Mouse (Mus musculus): ENCODE measurements around the gene Sla2.
"Not testable (repeated sequence)": the region's sequence is repeated elsewhere in the genome, so short reads cannot be mapped to it uniquely, and the experiment has no call there.

Sla2 gene

DNA sequence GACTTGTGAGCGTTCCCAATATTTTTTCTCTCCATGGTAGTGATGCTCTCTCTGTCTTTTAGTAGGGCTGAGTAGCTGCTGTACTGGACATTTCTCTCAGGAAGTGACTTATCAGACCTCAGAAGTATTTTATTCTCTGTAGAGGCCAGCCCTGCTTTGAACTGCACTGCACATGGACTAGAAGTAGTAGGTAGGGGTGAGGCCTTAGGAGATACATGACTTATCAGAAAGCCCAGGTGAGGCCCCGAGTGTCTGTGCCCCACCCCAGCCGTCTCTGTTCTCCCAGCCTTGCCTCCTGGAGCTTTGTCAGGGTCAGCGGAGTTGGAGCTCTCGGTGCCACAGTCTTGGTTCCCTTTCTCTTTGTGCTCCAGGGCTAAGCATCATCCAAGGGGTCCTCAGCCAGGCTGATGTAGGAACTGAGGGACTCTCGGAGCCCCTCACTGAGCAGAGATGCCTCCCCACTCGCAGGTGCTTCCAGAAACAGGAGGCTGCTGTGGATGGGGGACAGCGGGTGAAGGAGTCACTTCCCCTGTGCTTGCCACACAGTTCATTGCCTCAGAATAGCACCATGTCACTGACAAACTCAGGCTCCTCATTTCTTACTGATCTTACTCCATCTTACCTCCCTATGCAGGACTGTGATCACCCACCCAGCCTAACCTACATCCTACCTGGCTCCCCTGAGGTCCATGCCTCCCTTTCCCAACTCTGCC lies 12.8 kb downstream of the Sla2 start:
- in situ Hi-C loops (cut with MboI; ENCODE audit: unreplicated experiment in 2 of 2): loop anchor here in 1 of 2 experiments (10.0 kb wide), 1 partner anchor 211 kb away; the partner anchor contains the start of gene Tldc2

DNA sequence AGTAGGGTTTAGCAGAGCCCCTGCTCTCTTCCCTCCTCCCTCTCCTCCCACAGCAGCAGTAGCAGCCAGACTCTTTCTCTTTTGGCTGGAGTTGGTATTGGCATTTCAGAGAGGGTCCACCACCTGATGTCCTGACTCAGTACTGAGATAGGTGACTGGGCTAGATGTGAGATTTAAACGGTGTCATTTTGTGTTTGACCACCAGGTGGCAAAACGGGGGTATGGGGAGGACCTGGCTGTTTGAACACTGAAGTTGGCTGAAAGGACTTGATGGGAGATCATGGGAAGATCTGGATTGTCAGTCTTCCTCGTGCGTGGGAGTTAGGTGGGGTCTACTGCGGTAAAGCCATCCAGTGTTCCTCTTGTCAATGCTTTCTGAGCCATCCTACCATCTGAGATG lies 13.4 kb downstream of the Sla2 start:
- in situ Hi-C loops (cut with MboI; ENCODE audit: unreplicated experiment in 2 of 2): loop anchor here in 1 of 2 experiments (10.0 kb wide), 1 partner anchor 211 kb away; the partner anchor contains the start of gene Tldc2

DNA sequence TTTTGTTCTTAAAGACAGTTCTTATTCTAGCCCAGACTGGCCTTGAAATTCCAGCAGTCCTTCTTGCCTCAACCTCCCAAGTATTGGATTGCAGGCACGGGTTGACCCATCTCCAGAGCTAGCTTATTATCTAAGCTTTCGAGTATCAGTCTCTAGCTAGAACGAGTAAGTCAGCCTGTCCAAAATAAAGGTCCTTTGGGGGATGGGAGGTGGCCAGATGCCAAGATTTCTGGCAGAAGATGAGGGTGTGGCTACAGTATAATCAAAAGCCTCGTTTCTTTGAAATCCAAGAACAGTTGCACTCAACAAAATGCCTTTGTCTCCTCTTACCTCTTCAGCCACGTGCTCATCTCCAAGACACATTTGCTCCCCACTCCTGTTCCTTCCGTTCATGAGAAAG lies 16.5 kb downstream of the Sla2 start:
- in situ Hi-C loops (cut with MboI; ENCODE audit: unreplicated experiment in 2 of 2): loop anchor here in 1 of 2 experiments (10.0 kb wide), 1 partner anchor 214 kb away; the partner anchor contains the start of gene Tldc2

DNA sequence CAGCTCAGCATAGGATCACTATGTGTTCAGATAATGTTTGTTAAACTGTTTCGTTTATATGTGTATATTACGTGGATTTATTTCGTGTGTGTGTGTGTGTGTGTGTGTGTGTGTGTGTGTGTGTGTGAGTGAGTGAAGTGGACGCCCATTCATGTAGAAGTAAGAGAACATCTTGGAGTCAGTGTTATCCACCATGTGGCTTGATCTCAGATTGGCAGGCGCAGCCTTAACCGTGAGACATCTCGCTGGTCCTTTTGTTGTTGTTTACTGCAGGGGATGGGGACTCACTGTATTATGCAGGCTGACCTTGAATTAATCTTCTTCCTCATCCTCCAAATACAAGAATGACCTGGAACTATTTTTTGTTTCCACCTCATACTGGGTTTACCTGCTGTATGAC lies 17.4 kb downstream of the Sla2 start:
- in situ Hi-C loops (cut with MboI; ENCODE audit: unreplicated experiment in 2 of 2): loop anchor here (10.0 kb wide), 1 partner anchor 145 kb away; no protein-coding TSS in a partner anchor

DNA sequence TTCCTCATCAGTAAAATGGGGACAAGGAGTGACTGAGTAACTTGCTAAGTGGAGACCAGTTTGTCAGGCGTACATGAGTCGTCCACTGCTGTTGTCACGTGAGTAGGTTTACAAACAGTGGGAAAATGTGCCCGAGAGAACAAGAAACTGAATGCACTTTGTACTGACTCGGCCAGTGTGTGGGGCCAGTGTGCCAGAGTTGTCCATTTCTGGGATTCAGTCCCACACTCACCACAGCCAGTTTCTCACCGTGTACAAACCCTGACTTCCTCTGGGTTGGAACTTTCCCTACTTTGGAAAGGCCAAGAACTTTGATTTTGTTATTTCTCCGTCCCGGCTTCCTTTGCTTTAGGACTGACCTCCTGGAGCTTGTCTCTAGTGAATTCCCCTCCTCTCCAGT lies 18.0 kb downstream of the Sla2 start:
- in situ Hi-C loops (cut with MboI; ENCODE audit: unreplicated experiment in 2 of 2): loop anchor here (10.0 kb wide), 1 partner anchor 144 kb away; no protein-coding TSS in a partner anchor

DNA sequence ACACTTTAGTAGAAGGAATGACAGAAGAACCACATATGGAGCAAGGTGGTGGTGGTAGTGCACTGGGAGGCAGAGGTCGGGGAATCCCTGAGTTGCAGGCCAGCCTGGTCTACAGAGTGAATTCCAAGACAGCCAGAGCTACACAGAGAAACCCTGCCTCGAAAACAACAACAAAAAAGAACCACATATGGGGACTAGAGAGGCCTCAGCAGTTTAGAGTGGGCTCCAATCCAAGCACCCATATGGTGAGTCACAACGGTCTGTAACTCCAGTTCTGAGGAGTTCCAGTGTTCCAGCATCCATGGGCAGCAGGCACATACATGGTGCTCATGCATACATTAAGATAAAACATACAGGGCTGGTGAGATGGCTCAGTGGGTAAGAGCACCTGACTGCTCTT lies 22.5 kb downstream of the Sla2 start:
- in situ Hi-C loops (cut with MboI; ENCODE audit: unreplicated experiment in 2 of 2): loop anchor here (10.0 kb wide), 1 partner anchor 140 kb away; no protein-coding TSS in a partner anchor

DNA sequence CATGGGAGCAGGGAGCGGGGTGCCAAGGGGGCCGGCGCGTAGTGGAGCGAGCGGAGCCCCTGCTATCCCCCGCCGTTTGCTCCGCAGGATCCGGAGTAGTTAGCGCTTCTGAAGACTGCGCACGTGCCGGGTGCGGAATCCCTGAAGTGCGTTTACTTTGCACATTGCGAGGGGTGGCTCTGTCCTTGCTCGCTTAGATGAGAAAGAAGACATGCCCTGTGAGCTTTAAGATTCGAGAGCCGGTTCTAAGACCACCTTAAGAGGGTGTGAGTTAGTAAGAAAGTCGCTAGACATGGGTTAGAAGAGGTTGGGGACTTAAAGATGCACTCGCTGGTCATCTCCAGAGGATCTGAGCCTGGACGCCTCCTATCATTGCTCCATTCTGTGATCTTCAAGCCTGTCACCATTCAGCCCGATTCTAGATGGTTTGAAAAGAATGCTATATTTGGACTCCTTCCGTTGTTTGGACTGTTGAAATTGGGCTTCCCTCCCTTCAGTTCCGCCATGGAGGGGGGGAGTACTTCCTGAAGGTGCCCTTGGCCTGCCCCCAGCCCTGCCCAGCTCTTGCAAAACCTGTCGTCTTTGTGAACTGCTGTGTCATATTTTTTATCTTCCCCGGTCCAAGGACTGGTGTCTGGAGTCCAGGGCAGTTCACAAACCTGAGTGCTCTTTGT lies 23.4 kb downstream of the Sla2 start:
- in situ Hi-C loops (cut with MboI; ENCODE audit: unreplicated experiment in 2 of 2): loop anchor here (10.0 kb wide), 1 partner anchor 139 kb away; no protein-coding TSS in a partner anchor

DNA sequence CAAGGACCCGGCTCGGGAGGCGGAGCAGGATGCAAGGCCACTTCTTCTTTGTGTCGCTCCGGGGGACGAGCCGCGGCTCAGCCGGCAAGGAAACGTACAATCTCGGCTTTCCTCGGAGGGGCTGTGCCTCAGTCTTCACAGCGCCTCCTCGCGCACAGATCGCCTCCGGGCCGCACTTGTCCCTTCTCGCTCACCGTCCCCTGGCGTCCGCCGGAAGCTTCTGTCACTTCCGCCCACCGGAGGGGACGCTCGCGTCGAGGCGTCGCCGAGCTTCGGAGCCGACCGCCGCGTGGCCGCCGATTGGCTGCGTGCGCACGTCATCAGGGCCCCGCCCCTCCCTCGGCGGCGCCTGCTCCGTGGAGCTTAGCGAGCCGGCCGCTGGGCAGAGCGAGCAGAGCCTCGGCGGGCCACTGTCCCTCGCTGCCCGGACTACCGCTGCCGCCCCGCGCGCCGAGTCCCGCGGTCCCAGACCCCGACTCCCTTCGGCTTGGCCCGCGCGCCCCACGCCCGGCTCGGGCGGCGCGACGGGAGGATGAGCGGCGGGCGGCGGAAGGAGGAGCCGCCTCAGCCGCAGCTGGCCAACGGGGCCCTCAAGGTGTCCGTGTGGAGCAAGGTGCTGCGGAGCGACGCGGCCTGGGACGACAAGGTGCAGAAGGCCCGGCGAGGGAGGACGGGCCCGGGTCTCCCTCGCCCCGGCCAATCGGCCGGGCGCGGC lies 24.1 kb downstream of the Sla2 start, which contains the start of gene Rab5if:
Gene Rab5if, plus strand, starts transcription at position 357 of the 715 bp plus-strand sequence.
- in situ Hi-C loops (cut with MboI; ENCODE audit: unreplicated experiment in 2 of 2): loop anchor here (10.0 kb wide), 1 partner anchor 138 kb away; no protein-coding TSS in a partner anchor

DNA sequence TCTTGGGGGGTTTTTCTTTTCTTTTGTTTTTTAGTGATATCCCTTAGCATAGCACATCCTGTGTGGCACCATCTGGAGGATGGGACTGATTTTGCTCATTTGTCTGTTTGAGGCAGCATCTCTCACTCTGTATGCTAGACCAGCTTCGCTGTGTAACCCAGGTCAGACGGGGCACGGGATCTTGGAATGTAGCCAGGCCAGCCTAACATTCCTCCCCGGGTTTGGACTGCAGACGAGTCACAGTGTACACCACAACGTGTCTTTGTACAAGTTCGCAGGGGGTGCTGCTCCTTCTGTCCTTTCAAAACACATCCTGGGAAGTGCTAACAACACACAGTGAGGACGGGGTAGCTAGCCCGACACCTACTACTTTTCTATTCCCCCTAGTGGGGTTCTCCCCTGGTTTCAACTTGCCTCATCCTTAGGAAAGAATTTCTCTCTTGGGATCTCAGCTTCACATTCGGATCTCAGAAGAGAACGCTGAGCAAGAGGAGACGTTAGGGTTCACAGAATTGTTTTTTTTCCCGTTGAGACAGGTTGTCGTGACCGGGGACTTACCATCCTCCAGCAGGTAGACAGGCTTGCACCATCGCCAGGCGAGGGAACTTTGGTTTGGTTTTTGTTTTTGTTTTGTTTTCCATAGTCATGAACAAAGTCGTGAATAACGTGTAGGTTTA lies 24.8 kb downstream of the Sla2 start:
- in situ Hi-C loops (cut with MboI; ENCODE audit: unreplicated experiment in 2 of 2): loop anchor here (10.0 kb wide), 1 partner anchor 137 kb away; no protein-coding TSS in a partner anchor

DNA sequence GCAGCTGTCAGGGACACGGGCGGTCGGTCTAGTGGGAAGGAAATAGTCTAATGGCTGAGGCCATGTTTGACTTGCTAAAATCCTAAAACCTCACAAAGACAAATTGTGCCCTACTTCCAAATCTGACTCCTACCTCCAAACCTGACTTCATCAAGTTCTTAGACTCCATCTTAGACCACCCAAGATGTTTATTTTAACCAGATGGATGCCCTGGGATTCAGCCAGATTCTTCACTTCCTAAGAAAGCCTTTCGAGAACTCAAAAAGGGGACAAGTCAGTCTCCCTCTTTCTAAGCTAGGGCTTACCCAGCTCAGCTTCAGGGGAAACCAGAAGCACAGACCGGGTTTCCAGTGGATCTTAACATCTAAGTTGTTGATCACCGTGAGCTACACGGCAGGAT lies 28.3 kb downstream of the Sla2 start:
- in situ Hi-C loops (cut with MboI; ENCODE audit: unreplicated experiment in 2 of 2): no loop called here

DNA sequence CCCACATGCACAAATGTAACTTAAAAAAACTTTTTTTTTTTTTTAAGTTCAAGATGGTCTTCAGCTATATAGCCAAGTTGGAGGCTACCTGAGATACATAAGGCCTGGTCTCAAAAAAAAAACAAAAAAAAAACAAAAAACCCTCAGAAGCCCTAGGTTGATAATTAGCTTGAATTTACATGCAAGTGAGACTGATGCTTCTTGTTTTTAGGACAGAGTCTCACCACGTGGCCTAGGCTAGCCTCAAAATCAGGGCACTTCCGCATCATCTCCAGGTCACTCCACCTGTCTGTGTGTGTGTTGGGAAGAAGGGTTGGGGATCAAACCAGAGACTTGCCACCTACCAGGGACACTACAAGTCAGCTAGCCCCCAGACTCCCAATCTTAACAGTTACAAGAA lies 29.2 kb downstream of the Sla2 start, which contains the start of gene 4930518I15Rik:
Gene 4930518I15Rik, minus strand, starts transcription at position 112 of the 400 bp plus-strand sequence.
- in situ Hi-C loops (cut with MboI; ENCODE audit: unreplicated experiment in 2 of 2): no loop called here

DNA sequence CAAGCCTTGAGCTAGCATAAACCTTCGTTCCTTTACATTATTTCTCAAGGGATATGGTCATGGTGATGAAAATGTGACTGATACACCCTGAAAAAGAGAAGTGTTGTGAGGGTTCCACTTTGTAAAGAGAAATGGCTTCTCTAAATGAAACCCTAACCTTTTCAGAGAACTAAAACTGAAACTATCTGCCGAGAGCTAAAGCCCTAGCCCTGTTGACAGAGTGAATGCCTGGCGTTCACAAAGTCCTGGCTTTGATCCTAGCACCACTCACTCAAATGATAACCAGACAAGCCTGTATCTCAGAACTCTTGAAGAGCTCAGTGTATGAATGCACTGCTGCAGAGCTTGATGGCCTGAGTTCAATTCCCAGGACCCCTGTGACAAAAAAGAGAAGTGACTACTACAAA lies 29.6 kb downstream of the Sla2 start:
- in situ Hi-C loops (cut with MboI; ENCODE audit: unreplicated experiment in 2 of 2): no loop called here

DNA sequence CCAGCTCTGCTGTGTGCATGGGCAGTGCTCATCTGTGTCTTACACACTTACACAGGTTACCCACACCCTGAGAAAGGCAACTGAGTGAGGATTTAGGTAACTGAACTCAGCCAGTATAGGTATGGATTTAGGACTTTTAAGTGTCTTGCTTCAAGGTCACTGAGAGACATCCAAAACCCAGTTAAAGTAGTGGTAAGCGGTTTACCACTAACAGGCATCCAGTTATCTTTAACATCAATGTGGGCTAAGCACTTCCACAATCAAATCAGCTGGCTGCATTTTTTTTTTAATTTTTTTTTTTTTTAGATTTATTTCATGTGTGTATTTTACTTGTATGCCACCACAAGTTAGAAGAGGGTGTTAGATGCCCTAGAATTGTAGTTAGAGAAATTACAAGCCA lies 30.7 kb downstream of the Sla2 start:
- in situ Hi-C loops (cut with MboI; ENCODE audit: unreplicated experiment in 2 of 2): no loop called here

DNA sequence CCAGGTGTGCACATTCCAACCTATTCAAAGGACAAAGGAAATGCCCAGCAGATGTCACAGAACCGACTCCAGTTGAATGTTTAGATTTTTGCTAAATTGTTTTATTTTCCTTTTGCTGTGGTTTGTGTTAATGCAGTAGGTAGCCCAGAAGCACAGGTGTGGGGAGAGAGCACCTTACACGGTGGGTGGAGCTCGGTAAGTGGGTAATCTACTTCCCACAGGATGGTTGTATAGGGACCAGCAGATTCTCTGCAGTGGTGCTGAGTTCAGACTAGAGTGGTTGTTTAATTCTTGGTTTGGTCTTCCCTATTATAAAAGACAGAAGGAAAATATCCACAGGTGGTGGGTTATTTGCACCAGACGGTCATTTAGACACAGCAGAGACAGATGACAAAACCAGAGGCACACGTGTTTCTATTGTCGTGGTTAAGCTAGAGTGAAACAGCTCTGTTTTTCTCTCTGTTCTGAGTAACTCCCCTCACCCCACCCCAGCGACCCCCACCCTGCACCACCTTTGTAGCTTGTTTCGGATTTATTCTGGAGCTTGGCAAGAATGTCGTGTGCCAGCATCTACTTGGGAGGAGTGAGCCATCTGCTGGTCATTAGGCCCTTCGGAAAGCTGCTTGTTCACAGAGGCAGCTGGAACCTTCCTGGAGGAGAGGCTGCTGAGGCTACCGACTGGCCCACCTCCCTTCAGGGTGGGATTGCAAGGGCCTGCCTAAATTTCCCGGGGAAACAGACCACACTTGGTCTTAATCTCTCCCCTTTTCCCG lies 32.8 kb downstream of the Sla2 start:
- in situ Hi-C loops (cut with MboI; ENCODE audit: unreplicated experiment in 2 of 2): not testable (repeated sequence)

DNA sequence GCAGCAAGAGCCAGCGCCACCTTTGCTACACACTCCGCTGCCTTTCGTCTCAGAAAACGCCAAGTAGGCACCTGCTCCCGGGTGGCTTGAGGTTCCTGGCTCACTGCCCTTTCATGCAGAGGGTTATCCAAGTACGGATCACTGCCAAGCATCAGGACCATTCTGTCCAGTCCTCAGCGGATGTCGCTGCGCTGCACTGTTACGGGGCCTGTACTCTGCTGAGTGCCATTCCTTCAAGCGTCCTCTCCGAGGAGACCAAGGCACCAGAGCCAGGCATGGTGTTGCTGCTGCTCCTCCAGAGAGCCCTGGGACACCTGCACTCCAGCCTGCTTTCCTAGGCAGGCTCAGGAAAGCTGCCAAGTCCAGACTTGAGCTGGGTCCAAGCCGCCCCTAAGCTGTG lies 33.4 kb downstream of the Sla2 start:
- in situ Hi-C loops (cut with MboI; ENCODE audit: unreplicated experiment in 2 of 2): not testable (repeated sequence)

DNA sequence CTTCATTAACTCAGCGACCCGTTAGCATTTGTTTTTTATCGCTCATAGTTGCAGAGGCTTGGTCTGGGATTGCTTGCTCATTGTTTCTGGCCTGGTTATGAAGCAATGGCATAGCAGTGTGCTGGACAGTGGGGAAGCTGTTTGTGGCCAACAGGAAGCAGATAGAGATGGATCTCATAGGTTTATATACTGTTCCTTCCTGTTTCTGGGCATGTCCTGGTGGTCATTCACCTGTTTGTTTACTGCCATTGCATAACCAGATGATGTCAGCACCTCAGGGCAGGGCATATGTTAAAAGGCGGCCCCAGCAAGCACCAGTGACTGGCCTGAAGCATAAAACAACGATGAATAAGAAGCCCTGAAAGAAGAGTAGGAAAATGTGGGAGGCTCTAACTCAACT lies 36.5 kb downstream of the Sla2 start:
- in situ Hi-C loops (cut with MboI; ENCODE audit: unreplicated experiment in 2 of 2): no loop called here

DNA sequence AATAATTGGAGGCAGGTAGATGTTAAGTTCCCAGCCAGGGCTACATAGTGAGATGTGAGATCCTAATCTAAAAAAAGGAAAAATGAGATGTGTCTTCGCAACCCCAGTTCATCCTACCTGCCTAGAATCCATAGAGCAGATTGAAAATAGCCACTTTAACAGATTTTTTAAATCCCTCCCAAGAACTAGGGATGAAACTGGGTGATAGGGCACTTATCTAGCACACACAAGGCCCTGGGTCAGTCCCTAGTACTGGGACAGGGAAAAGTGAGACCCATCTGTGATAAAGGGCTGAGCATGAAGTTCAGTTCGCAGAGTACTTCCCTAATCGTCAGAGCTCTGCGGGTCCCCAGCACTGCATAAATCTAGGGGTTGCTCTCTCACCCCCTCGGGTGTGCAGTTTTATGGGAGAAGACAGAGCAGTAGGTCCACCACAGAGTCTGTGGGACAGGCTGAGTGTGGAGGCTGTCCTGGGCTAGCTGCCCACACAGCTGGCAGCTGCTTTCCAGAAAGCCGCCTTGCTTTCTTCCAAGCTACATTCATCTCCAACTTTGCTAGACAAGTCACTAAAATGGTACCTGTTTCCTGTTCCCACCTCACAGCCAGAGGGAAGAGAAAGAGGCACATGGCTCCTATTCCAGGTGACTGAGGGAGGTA lies 38.3 kb downstream of the Sla2 start:
- in situ Hi-C loops (cut with MboI; ENCODE audit: unreplicated experiment in 2 of 2): no loop called here

DNA sequence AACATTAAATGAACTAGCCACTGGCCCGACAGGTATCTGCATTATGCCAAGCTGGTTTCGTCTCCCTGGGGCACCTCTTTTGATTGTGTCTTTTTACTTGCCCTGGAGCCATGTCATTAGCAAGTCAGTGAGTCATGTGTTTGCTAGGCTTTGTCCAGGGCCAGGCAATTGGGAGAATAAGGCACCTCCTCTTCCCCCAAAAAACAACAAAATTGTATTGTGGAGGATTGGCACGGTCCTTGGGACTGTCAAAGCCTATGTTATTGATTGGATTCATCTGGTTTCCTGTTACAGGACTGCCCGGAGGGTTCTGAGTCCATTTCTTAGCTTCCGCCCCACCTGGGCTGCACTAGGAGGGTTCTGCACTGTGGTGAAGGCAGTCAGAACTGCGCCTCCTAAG lies 39.3 kb downstream of the Sla2 start:
- in situ Hi-C loops (cut with MboI; ENCODE audit: unreplicated experiment in 2 of 2): no loop called here

DNA sequence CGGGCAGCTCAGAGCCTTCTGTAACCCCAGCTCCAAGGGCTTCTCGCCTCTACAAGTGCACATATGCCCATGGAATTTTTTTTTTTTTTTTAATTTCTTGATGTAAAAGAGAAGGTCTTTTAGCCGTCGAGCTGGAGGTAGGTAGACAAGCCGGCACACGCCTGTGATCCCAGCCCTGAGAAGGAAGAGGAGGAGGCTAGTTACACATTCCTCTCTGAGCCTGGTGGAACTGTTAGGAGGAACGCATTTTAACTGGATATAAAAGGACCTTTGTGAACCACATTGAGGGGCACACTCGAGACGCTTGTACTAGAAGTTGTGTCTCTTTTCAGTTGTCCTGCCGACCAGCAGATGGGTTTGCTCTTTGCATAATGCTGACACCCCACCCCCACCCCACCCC lies 42.3 kb downstream of the Sla2 start:
- in situ Hi-C loops (cut with MboI; ENCODE audit: unreplicated experiment in 2 of 2): no loop called here
